Mouse (Mus musculus) left cerebral cortex, postnatal 14 days (tissue): ENCODE results near the gene Ccdc154. TPM values are rescaled to one million over a fixed set of nuclear protein-coding genes. Genes with fewer than 3 reads are reported as not detected.

ENCODE experiments used
- total RNA-seq, 2 experiments: library from RNA; stranded (reverse); gene quantifications; 2 replicates each; pipeline ENCODE4 v1.2.3; 2021

Ccdc154 gene
- total RNA-seq, 2 experiments from 2014 or later = 0.24 TPM; not detected in 1

Other genes with a start within 250 kb of the Ccdc154 start
- gene Mapk8ip3, start 225.5 kb upstream of the Ccdc154 start, total RNA-seq = 100 to 1,000 TPM; 315 to 321 TPM
- gene Jpt2, start 201.8 kb upstream of the Ccdc154 start, total RNA-seq = 10 to 100 TPM in 1 of 2 experiments, 1 to 10 TPM in 1; 5.3 to 10.4 TPM
- 10 to 100 TPM; 26.0 to 27.9 TPM for gene Cramp1l, start 146.7 kb upstream of the Ccdc154 start, total RNA-seq
- gene Ift140, start 146.4 kb upstream of the Ccdc154 start, total RNA-seq = 10 to 100 TPM; 19.8 to 22.9 TPM
- 10 to 100 TPM in 1 of 2 experiments, 1 to 10 TPM in 1; 9.5 to 11.9 TPM for gene Tmem204, start 78.9 kb upstream of the Ccdc154 start, total RNA-seq
- gene Telo2, start 46.5 kb upstream of the Ccdc154 start, total RNA-seq = 10 to 100 TPM; 29.8 to 32.3 TPM
- gene Ptx4, start 41.7 kb upstream of the Ccdc154 start, total RNA-seq = 1 to 10 TPM; 1.9 to 2.3 TPM
- gene Clcn7, start 29.1 kb upstream of the Ccdc154 start, total RNA-seq = 10 to 100 TPM; 49.7 to 52.2 TPM
- not detected for gene Gm38655, start 13.0 kb downstream of the Ccdc154 start, total RNA-seq
- 10 to 100 TPM; 18.4 to 20.0 TPM for gene BC003965, start 22.1 kb downstream of the Ccdc154 start, total RNA-seq
- 10 to 100 TPM; 33.4 to 38.6 TPM for gene Unkl, start 25.9 kb downstream of the Ccdc154 start, total RNA-seq
- 10 to 100 TPM; 72.2 to 73.5 TPM for gene Gnptg, start 77.7 kb downstream of the Ccdc154 start, total RNA-seq
- 10 to 100 TPM; 25.0 to 27.2 TPM for gene Tsr3, start 77.7 kb downstream of the Ccdc154 start, total RNA-seq
- 10 to 100 TPM; 15.2 to 23.8 TPM for gene Baiap3, start 93.9 kb downstream of the Ccdc154 start, total RNA-seq
- 100 to 1,000 TPM; 211 to 216 TPM for gene Ube2i, start 112.2 kb downstream of the Ccdc154 start, total RNA-seq
- gene Prss34, start 135.9 kb downstream of the Ccdc154 start, total RNA-seq = not detected
- not detected for gene Prss28, start 146.2 kb downstream of the Ccdc154 start, total RNA-seq
- not detected for gene Prss29, start 156.2 kb downstream of the Ccdc154 start, total RNA-seq
- gene Tpsab1, start 183.1 kb downstream of the Ccdc154 start, total RNA-seq = not detected
- under 1 TPM in 1 of 2 experiments, not detected in 1; 0.26 TPM for gene Tpsb2, start 203.8 kb downstream of the Ccdc154 start, total RNA-seq
- not detected for gene Tpsg1, start 206.8 kb downstream of the Ccdc154 start, total RNA-seq